Mouse (Mus musculus) kidney, adult 2 months (tissue): ENCODE measurements at regions not wholly inside any gene's neighbourhood (a gene's known extent, or its start where the extent isn't known, plus 50 kb on each side); places are given as distances from the start of the nearest gene placed in this dataset.
"Not testable (repeated sequence)": the region's sequence is repeated elsewhere in the genome, so short reads cannot be mapped to it uniquely, and the experiment has no call there.

Experiments
- CTCF ChIP-seq: fragments of 200-500 bp; conservative IDR thresholded peaks from 2 replicates; pipeline ENCODE4 v1.5.1; 2011; ENCODE audit warnings: low read depth, mild to moderate bottlenecking, control low read depth, low read length, moderate library complexity, mixed read lengths; ENCODE audit not compliant: insufficient read depth, insufficient read length
- POLR2A ChIP-seq: fragments of 200-500 bp; IDR thresholded peaks from one replicate; pipeline ENCODE4 v1.6.1; 2011; ENCODE audit warnings: low read depth, low read length, control low read depth

- not testable (repeated sequence) for TF ChIP-seq POLR2A, CTCF
Measured at GRCm38 (mm10) chr6:14486642-14487041, 268.4 kb downstream of the Ppp1r3a start.
